Mouse (Mus musculus): Measurements from ENCODE around the gene Gm9758. TPM values are rescaled to one million over a fixed set of nuclear protein-coding genes. Genes with fewer than 3 reads are reported as not detected.
"Not testable (repeated sequence)": the region's sequence is repeated elsewhere in the genome, so short reads cannot be mapped to it uniquely, and the experiment has no call there.

Gm9758 gene
- polyA plus RNA-seq (2012; rRNA removed) (not detected in 2 replicates), polyA plus RNA-seq (2014; fragmentation: Nextera tagmentation; extraction: Ambion mirVana) (not detected in 2 replicates)

DNA sequence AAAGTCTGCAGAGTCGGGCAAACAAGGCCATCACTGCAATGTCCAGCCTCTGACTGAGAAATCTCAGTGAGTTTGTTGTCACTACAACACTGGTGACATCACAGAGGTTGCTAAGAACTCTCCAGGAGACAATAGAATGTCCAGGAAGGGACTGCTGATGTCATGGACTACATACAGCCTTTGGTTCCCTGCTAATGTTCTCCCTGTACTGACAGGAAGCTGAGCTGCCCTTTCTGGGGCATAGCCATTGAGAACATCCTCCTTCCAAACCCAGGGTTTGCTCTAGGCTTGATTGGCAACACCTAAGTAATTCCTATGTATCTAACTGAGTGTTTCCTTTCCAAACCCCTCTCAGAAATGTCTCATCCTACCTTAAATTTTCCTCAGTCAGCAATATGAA lies at the start of gene Gm9758:
TSS of gene Gm9758 (minus strand) at position 101 of the 400 bp plus-strand sequence.
- not testable (repeated sequence) for H3K4me2 ChIP-seq (ENCODE audit: low read depth); H3K9me3 ChIP-seq (ENCODE audit: control insufficient read depth, low read length); H3K36me3 ChIP-seq (replicated peaks; ENCODE audit: control insufficient read depth, insufficient read depth, low read depth); H3K27ac ChIP-seq; ATAC-seq (ENCODE audit: insufficient read depth); H3K9ac ChIP-seq (replicated peaks); DNase-seq (ENCODE audit: low read depth in 3 of 3, low spot score in 3 of 3); H3K27me3 ChIP-seq (ENCODE audit: control insufficient read depth, insufficient read depth, low read length); H3K4me3 ChIP-seq (ENCODE audit: insufficient read depth in 1 of 2, low read depth in 2 of 2, low read length in 2 of 2); H3K4me1 ChIP-seq (replicated peaks; ENCODE audit: control insufficient read depth in 2 of 2, insufficient read depth in 2 of 2, low read length in 1 of 2)
- 30% methylated on average over 1 of the region's 1 CpGs for WGBS (ENCODE audit: insufficient replicate concordance)

DNA sequence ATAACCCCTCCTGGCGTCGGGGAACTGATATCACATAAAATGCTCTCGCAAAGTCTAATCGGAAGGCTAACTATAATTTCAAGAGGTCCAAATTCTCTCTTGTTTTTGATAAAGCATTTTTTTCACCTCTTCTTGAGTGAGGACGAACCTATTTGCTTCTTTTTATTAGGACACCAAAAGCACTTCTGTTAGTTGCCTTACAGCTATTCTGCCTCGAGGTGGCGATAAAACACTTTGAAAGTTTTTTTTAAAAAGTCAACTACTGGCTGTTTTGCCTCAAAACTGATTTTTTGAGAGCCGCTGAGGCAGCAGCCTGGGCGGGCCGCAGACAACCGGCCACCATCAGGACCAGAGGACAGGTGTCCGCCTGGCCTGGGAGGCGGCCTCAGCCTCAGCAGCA lies 49.1 kb upstream of the Gm9758 start:
- ATAC-seq (ENCODE audit: insufficient read depth); H3K9ac ChIP-seq (replicated peaks); H3K9me3 ChIP-seq (ENCODE audit: control insufficient read depth, low read length); DNase-seq (ENCODE audit: low read depth in 3 of 3, low spot score in 3 of 3); H3K36me3 ChIP-seq (replicated peaks; ENCODE audit: control insufficient read depth, insufficient read depth, low read depth); H3K4me1 ChIP-seq (replicated peaks; ENCODE audit: control insufficient read depth in 2 of 2, insufficient read depth in 2 of 2, low read length in 1 of 2); H3K27me3 ChIP-seq (ENCODE audit: control insufficient read depth, insufficient read depth, low read length); H3K4me3 ChIP-seq (ENCODE audit: insufficient read depth in 1 of 2, low read depth in 2 of 2, low read length in 2 of 2); H3K27ac ChIP-seq; H3K4me2 ChIP-seq (ENCODE audit: low read depth): not testable (repeated sequence)
- WGBS (ENCODE audit: insufficient replicate concordance): 66% methylated on average over 13 of the region's 13 CpGs

DNA sequence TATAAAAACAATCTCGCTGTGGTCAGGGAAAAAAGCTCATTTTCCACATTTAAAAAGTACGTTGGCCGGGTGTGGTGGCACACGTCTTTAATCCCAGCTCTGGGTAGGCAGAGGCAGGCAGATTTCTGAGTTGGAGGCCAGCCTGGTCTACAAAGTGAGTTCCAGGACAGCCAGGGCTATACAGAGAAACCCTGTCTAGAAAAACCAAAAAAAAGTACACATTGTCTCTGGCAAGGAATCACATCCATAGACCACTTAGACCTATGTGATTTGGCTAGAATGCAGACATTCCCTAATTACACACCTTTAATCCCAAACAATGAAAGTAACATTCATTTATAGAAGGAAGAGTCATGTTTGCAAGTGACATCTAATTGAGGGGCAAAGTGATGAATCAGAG lies 46.8 kb upstream of the Gm9758 start:
- not testable (repeated sequence) for H3K27me3 ChIP-seq (ENCODE audit: control insufficient read depth, insufficient read depth, low read length); H3K9ac ChIP-seq (replicated peaks); H3K4me3 ChIP-seq (ENCODE audit: insufficient read depth in 1 of 2, low read depth in 2 of 2, low read length in 2 of 2); H3K27ac ChIP-seq; DNase-seq (ENCODE audit: low read depth in 3 of 3, low spot score in 3 of 3); ATAC-seq (ENCODE audit: insufficient read depth); H3K4me1 ChIP-seq (replicated peaks; ENCODE audit: control insufficient read depth in 2 of 2, insufficient read depth in 2 of 2, low read length in 1 of 2); H3K36me3 ChIP-seq (replicated peaks; ENCODE audit: control insufficient read depth, insufficient read depth, low read depth); H3K9me3 ChIP-seq (ENCODE audit: control insufficient read depth, low read length); H3K4me2 ChIP-seq (ENCODE audit: low read depth)
- 56% methylated on average over 4 of the region's 4 CpGs for WGBS (ENCODE audit: insufficient replicate concordance)

DNA sequence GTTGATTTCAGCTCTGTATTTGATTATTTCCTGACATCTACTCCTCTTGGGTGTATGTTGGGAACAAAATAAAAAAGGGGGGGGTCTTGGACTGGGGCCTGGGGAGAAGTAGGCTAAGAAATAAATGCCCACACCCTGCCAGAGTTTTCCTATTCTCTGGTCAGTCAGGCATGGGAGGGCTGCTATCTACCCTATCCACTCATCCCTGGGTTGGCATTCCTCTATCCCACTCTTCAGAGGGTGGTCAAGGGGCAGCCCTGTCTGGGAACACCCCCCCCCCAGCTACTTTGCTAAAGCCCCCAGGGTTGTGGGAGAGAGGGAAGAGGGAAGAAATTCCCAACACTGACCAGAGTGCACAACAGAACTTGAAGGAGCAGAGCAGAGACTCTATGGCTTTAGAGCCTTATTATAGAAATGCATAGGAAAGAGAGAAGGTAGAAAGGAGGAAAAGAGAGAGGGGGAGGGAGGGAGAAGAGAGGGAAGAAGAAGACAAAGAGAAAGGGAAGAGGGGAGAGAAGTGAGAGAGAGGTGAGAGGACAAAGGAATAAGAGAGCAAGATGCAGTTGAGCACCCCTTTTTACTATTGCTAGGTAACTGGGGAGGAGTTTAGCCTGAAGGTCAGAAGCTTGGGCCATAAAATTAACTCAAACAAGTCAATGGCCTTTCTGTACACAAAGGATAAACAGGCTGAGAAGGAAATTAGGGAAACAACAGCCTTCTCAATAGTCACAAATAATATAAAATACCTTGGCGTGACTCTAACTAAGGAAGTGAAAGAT lies 41.4 kb upstream of the Gm9758 start:
- H3K4me3 ChIP-seq (ENCODE audit: insufficient read depth in 1 of 2, low read depth in 2 of 2, low read length in 2 of 2); H3K27me3 ChIP-seq (ENCODE audit: control insufficient read depth, insufficient read depth, low read length); H3K4me1 ChIP-seq (replicated peaks; ENCODE audit: control insufficient read depth in 2 of 2, insufficient read depth in 2 of 2, low read length in 1 of 2); H3K9me3 ChIP-seq (ENCODE audit: control insufficient read depth, low read length); H3K9ac ChIP-seq (replicated peaks); H3K27ac ChIP-seq; DNase-seq (ENCODE audit: low read depth in 3 of 3, low spot score in 3 of 3); H3K4me2 ChIP-seq (ENCODE audit: low read depth); ATAC-seq (ENCODE audit: insufficient read depth); H3K36me3 ChIP-seq (replicated peaks; ENCODE audit: control insufficient read depth, insufficient read depth, low read depth): not testable (repeated sequence)
- WGBS (ENCODE audit: insufficient replicate concordance): 57% methylated on average over 1 of the region's 1 CpGs

DNA sequence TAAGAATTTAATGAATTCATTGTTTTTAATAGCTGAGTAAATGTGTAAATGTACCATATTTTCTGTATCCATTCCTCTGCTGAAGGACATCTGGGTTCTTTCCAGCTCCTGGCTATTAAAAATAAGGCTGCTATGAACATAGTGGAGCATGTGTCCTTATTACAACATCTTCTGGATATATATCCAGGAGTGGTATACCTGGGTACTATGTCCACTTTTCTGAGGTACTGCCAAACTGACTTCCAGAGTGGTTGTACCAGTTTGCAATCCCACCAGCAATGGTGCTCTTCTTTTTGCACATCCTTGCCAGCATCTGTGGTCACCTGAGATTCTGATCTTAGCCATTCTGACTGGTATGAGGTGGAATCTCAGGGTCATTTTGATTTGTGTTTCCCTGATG lies 38.9 kb upstream of the Gm9758 start:
- DNase-seq (ENCODE audit: low read depth in 3 of 3, low spot score in 3 of 3); H3K36me3 ChIP-seq (replicated peaks; ENCODE audit: control insufficient read depth, insufficient read depth, low read depth); ATAC-seq (ENCODE audit: insufficient read depth); H3K4me2 ChIP-seq (ENCODE audit: low read depth); H3K4me1 ChIP-seq (replicated peaks; ENCODE audit: control insufficient read depth in 2 of 2, insufficient read depth in 2 of 2, low read length in 1 of 2); H3K9me3 ChIP-seq (ENCODE audit: control insufficient read depth, low read length); H3K27ac ChIP-seq; H3K9ac ChIP-seq (replicated peaks); H3K4me3 ChIP-seq (ENCODE audit: insufficient read depth in 1 of 2, low read depth in 2 of 2, low read length in 2 of 2); H3K27me3 ChIP-seq (ENCODE audit: control insufficient read depth, insufficient read depth, low read length): not testable (repeated sequence)

DNA sequence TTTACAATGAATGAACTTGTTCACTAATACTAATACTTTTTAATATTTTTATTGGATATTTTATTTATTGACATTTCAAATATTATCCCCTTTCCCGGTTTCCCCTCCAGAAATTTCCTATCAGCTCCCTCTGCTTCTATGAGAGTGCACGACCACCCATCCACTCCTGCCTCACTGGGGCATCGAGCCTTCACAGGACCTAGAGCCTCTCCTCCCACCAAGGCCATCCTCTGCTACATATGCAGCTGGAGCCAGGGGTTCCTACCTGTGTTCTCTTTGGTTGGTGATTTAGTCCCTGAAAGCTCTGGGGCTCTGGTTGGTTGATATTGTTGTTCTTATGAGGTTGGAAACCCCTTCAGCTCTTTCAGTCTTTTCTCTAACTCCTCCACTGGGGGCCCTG lies 38.0 kb upstream of the Gm9758 start:
- not testable (repeated sequence) for H3K4me2 ChIP-seq (ENCODE audit: low read depth); H3K27ac ChIP-seq; H3K4me3 ChIP-seq (ENCODE audit: insufficient read depth in 1 of 2, low read depth in 2 of 2, low read length in 2 of 2); H3K9ac ChIP-seq (replicated peaks); H3K36me3 ChIP-seq (replicated peaks; ENCODE audit: control insufficient read depth, insufficient read depth, low read depth); H3K27me3 ChIP-seq (ENCODE audit: control insufficient read depth, insufficient read depth, low read length); H3K9me3 ChIP-seq (ENCODE audit: control insufficient read depth, low read length); DNase-seq (ENCODE audit: low read depth in 3 of 3, low spot score in 3 of 3); H3K4me1 ChIP-seq (replicated peaks; ENCODE audit: control insufficient read depth in 2 of 2, insufficient read depth in 2 of 2, low read length in 1 of 2); ATAC-seq (ENCODE audit: insufficient read depth)
- 42% methylated on average over 3 of the region's 3 CpGs for WGBS (ENCODE audit: insufficient replicate concordance)

DNA sequence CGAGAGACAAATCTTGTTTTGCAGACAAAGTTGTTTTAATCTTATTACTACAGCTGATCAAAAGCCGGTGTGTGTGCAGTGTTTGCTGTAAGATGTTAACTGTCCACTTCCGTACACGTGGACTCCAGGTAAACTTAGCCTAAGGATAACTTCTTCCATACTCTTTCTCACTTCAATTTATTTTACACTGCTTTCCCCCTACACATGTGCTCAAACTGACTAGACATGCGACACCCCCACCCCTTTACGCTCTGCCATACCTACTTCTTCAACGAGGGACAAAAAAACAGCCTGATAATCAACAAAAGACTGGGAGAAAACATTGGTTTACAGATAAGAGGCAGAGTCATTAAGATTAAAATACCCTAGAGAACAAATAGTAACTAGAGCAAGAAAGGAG lies 37.1 kb upstream of the Gm9758 start:
- H3K9ac ChIP-seq (replicated peaks); H3K4me1 ChIP-seq (replicated peaks; ENCODE audit: control insufficient read depth in 2 of 2, insufficient read depth in 2 of 2, low read length in 1 of 2); H3K9me3 ChIP-seq (ENCODE audit: control insufficient read depth, low read length); H3K27ac ChIP-seq; H3K4me2 ChIP-seq (ENCODE audit: low read depth); DNase-seq (ENCODE audit: low read depth in 3 of 3, low spot score in 3 of 3); ATAC-seq (ENCODE audit: insufficient read depth); H3K36me3 ChIP-seq (replicated peaks; ENCODE audit: control insufficient read depth, insufficient read depth, low read depth); H3K27me3 ChIP-seq (ENCODE audit: control insufficient read depth, insufficient read depth, low read length); H3K4me3 ChIP-seq (ENCODE audit: insufficient read depth in 1 of 2, low read depth in 2 of 2, low read length in 2 of 2): not testable (repeated sequence)
- 55% methylated on average over 7 of the region's 7 CpGs for WGBS (ENCODE audit: insufficient replicate concordance)

DNA sequence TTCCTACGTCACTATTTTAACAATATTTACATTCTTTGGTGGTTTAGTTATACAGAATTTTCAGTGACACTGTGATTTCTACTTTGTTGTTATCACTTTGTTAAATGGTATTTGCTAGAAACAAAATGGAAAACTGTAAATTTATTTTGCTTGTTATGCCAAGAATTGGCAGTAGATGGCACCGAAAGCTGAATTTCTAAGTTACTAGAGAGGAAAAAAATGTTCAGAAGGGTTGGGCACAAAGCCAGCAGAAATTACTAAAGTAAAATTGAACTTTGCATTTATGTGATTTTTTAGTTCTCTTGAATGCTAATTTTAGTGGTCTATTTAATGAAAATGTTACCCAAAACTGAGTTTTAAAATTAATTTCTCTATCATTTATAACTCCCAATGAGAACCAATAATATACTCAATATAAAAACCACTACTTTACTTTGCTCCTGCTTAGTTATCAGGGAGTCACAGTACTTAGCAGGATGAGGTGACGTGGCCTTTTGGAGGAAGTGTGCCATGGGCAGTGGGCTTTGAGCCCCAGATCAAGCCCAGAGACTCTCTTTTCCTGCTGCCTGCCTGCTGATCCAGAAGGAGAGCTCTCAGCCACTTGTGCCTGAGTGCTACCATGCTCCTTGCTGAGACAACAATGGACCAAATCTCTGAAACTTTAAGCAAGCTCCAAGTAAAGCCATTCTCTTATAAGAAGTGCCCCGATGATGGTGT lies 32.9 kb upstream of the Gm9758 start:
- not testable (repeated sequence) for H3K9me3 ChIP-seq (ENCODE audit: control insufficient read depth, low read length)

More for the DNA sequence above, 32.9 kb upstream of the Gm9758 start:
- H3K4me2 ChIP-seq (ENCODE audit: low read depth); DNase-seq (ENCODE audit: low read depth in 3 of 3, low spot score in 3 of 3); H3K36me3 ChIP-seq (replicated peaks; ENCODE audit: control insufficient read depth, insufficient read depth, low read depth); H3K4me3 ChIP-seq (ENCODE audit: insufficient read depth in 1 of 2, low read depth in 2 of 2, low read length in 2 of 2); H3K4me1 ChIP-seq (replicated peaks; ENCODE audit: control insufficient read depth in 2 of 2, insufficient read depth in 2 of 2, low read length in 1 of 2); H3K27me3 ChIP-seq (ENCODE audit: control insufficient read depth, insufficient read depth, low read length); ATAC-seq (ENCODE audit: insufficient read depth); H3K27ac ChIP-seq; H3K9ac ChIP-seq (replicated peaks): not testable (repeated sequence)
- 38% methylated on average over 4 of the region's 4 CpGs for WGBS (ENCODE audit: insufficient replicate concordance)

Measured in liver, embryonic 14.5 days (tissue).